Mouse (Mus musculus): Measurements from ENCODE around the gene Man2b2. TPM values are rescaled to one million over a fixed set of nuclear protein-coding genes. Genes with fewer than 3 reads are reported as not detected.
"Not testable (repeated sequence)": the region's sequence is repeated elsewhere in the genome, so short reads cannot be mapped to it uniquely, and the experiment has no call there.

The Man2b2 gene
- polyA plus RNA-seq, 1 experiment from 2014 or later = 11.7 TPM

DNA sequence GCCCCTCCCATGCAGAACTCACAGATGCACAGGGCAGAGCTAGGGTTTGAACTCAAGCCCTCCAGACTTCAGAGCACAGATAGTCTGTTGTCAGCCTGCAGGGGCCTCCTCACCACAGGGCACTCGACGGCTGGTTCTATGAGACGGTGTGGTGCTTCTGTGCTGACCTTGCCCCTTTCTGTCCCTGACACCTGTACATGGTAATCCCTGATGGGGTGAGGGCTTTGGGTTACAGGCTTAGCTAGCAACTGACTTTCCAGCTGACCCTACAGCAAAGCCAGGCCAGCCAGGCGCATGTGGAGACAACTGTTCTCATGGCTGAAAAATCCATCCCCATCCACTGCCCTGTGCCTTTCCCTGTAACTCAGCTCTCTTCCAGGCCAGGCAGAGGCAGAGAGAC, 7.5 kb downstream of the Man2b2 start:
- no peak overlapping the region for H3K4me2 ChIP-seq
- no peaks in the 10 kb centered on the region for H3K27me3 ChIP-seq (replicated peaks)
- no peak overlapping the region for H3K9ac ChIP-seq
- no peaks in the 10 kb centered on the region for H3K4me1 ChIP-seq
- no peak overlapping the region for H3K4me3 ChIP-seq
- no peak overlapping the region for H3K27ac ChIP-seq
- H3K9me3 ChIP-seq = no peaks in the 10 kb centered on the region
- no peak for ATAC-seq (replicated peaks)
- no peaks in the 10 kb centered on the region for H3K36me3 ChIP-seq (replicated peaks)
- 98% methylated on average over 4 of the region's 4 CpGs for WGBS

DNA sequence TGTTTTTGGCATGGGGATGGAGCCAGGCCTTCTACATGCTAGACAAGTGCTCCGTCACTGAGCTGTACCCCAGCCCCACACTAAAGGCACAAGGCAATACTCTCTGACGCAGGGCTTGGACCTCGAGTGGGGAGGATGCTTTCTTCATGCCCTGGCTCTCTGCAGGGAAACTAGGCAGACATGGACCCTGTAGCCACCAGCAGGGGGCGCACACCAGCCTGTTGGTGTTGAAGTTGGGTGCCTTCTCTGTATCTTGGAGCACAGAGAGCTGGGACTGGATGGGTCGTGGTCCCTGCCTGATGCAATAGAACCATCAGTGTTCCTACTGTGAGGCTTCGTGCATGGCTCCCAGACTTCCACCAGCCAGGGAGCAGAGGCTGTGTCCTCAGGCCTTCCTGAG, 10.3 kb downstream of the Man2b2 start:
- ATAC-seq (replicated peaks) = no peak
- H3K4me1 ChIP-seq = no peaks in the 10 kb centered on the region
- H3K9me3 ChIP-seq = no peaks in the 10 kb centered on the region
- H3K27ac ChIP-seq = no peak overlapping the region
- 42% methylated on average over 6 of the region's 6 CpGs for WGBS
- H3K4me3 ChIP-seq = no peak overlapping the region
- no peaks in the 10 kb centered on the region for H3K36me3 ChIP-seq (replicated peaks)
- H3K9ac ChIP-seq = no peak overlapping the region
- no peaks in the 10 kb centered on the region for H3K27me3 ChIP-seq (replicated peaks)
- no peak overlapping the region for H3K4me2 ChIP-seq

DNA sequence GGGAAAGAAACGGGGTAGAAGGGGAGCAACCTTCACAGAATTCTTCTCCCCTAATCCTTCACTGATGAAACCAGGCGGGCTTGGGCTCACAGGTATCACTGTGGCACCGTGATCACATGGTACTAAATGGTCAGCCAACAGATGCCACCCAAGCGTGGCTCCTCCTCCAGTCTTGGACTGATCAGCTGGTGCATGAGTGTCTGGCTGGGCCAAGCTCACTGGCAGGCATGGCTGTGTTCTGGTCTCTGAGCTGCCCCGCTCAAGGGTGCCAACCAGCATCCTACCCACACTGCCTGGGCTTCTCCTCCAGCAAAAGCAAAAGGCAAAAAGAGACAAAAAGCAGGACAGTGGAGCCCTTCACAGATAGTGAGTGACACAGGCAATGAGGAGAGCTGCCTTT, 10.7 kb downstream of the Man2b2 start:
- H3K4me2 ChIP-seq = no peak overlapping the region
- H3K36me3 ChIP-seq (replicated peaks) = no peaks in the 10 kb centered on the region
- no peaks in the 10 kb centered on the region for H3K4me1 ChIP-seq
- WGBS = 95% methylated on average over 5 of the region's 5 CpGs
- no peak for ATAC-seq (replicated peaks)
- H3K9ac ChIP-seq = no peak overlapping the region
- H3K27me3 ChIP-seq (replicated peaks) = no peaks in the 10 kb centered on the region
- no peak overlapping the region for H3K27ac ChIP-seq
- H3K9me3 ChIP-seq = no peaks in the 10 kb centered on the region
- H3K4me3 ChIP-seq = no peak overlapping the region

DNA sequence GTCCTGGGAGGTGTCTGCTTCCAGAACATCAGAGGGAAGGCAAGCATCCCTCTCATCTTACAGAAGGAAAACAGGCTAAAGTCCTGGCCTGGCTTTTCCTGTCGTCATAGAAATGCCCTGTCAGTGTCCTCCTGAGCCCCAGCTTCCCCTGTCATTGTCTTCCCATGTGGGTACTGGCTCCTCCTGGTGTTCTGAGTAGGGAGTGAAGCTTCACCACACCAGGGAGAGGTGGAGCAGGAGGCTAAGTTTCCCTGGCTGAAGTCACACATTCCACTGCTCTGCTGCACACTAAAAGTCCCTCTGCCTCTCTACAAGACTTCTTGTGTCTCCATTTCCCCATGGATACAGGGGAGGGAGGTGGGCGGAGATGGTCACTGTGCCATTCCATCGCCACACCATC, 12.7 kb downstream of the Man2b2 start:
- Histone ChIP-seq H3K4me2 (no peak overlapping the region), H3K9ac (no peak overlapping the region), H3K9me3 (no peaks in the 10 kb centered on the region), H3K4me3 (no peak overlapping the region), H3K36me3 (replicated peaks) (no peaks in the 10 kb centered on the region), H3K4me1 (no peaks in the 10 kb centered on the region), H3K27ac (no peak overlapping the region), H3K27me3 (replicated peaks) (no peaks in the 10 kb centered on the region)
- no peak for ATAC-seq (replicated peaks)
- WGBS = 59% methylated on average over 3 of the region's 3 CpGs

DNA sequence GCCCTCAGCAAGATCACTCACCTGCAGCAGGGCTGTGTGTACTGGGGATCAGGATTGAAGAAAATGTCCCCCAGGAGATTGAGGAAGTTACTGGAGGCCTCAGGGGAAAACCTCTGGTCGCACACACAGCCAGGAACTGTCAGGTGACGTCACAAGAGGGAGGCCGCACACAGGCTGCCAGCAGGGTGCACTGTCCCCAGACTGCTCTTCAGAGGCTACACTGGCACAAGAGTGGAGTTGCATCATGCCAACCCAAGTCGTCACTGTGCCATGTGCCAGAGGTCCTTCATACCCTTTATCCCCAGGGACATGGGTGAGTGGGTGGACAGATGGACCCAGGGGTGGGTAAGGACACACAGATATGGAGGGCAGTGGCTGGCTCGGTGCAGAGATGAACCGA, 15.9 kb downstream of the Man2b2 start:
- H3K4me3 ChIP-seq = no peak overlapping the region
- WGBS = 77% methylated on average over 6 of the region's 6 CpGs
- ATAC-seq (replicated peaks) = no peak

DNA sequence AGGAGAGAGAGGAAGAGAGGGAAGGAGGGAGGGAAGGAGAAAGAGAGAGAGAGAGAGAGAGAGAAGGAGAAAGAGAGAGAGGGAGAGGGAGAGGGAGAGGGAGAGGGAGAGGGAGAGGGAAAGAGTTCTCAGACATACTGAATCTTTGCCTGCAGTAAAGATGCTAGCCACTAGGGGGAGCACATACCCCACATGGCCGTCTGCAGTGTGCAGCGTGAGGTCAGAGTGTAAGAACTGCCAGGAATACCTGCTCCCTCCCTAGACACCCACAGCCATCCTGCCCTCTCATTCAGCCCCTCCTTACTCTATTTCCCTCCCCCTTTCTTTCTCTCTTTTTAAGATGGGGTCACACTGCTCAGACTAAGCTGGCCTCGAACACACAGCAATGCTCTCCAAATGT, 19.0 kb downstream of the Man2b2 start:
- H3K4me2 ChIP-seq = no peak overlapping the region
- no peaks in the 10 kb centered on the region for H3K36me3 ChIP-seq (replicated peaks)
- no peaks in the 10 kb centered on the region for H3K4me1 ChIP-seq
- no peaks in the 10 kb centered on the region for H3K9me3 ChIP-seq
- no peak overlapping the region for H3K27ac ChIP-seq
- no peak overlapping the region for H3K9ac ChIP-seq
- H3K4me3 ChIP-seq = no peak overlapping the region
- no peaks in the 10 kb centered on the region for H3K27me3 ChIP-seq (replicated peaks)
- 25% methylated on average over 3 of the region's 3 CpGs for WGBS
- peak; percentile 68 for ATAC-seq (replicated peaks)

More for the DNA sequence above, 15.9 kb downstream of the Man2b2 start:
- Histone ChIP-seq H3K9ac (no peak overlapping the region), H3K4me2 (no peak overlapping the region), H3K9me3 (no peaks in the 10 kb centered on the region), H3K4me1 (no peaks in the 10 kb centered on the region), H3K36me3 (replicated peaks) (no peaks in the 10 kb centered on the region), H3K27ac (no peak overlapping the region), H3K27me3 (replicated peaks) (no peaks in the 10 kb centered on the region)

DNA sequence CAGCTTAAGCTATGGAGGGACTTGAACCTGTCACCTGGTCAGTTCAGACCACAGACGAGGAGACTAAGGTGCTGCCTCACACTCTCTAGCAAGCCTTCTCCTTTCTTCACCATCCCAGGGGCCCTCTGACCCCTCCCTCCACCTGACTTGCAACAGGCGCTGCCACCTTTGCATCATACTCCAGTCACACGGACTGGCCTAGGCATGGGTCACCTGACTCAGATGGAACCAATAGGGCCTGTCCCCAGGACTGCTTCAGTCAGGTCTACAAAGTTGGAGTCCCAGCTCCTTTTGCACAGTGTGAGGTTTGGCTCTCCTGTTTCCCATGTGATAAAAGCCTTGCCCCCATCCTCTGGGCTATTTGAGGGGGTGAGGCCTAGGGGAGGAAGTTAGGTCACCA, 19.8 kb downstream of the Man2b2 start:
- no peak overlapping the region for H3K9ac ChIP-seq
- ATAC-seq (replicated peaks) = 0 out of 2 replicates have a peak, but pooled peaks have one; percentile 17
- H3K9me3 ChIP-seq = no peaks in the 10 kb centered on the region
- no peak overlapping the region for H3K4me2 ChIP-seq
- H3K4me3 ChIP-seq = no peak overlapping the region
- H3K36me3 ChIP-seq (replicated peaks) = no peaks in the 10 kb centered on the region
- no peaks in the 10 kb centered on the region for H3K4me1 ChIP-seq
- H3K27ac ChIP-seq = no peak overlapping the region
- 80% methylated on average over 3 of the region's 3 CpGs for WGBS
- H3K27me3 ChIP-seq (replicated peaks) = no peaks in the 10 kb centered on the region

DNA sequence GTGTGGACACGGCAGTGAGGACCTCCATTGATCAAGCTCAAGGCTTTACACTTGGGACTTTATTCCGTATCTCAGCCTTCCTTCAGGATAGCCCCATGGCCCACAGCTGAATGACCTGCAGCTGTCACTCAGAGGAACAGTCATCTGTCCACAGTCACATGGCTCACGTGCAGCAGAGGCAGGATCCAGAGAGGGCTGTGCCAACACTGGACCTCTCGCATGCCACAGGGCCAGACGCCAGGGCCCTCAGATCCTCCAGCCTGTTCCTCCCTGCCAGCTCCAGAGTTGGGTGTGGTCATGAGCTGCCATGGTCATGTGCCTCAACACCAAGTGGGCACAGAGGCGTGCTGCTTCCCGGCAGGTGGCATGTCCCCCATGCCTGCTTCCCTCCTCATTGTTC, 21.3 kb downstream of the Man2b2 start:
- 89% methylated on average over 7 of the region's 7 CpGs for WGBS
- no peak overlapping the region for H3K4me3 ChIP-seq
- no peaks in the 10 kb centered on the region for H3K36me3 ChIP-seq (replicated peaks)

DNA sequence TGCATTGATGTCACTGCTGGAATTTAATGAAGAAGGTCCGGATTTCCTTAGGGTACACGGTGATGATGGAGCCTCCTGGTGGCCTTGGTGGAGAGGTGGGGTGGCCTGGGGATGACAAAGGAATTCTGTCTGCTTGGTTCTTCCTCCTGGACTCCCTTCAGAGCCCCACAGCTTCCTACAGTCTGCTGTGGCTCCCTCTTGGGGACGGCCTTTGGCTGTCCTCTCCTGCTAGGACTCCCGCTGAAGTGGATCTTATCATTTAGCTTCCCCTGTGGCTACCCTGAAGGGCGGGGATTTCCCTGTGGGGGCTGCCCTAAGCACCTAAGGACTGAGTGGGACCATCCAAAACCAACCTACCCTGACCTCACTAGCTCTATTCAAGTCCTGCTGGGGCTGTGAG, 23.3 kb downstream of the Man2b2 start:
- 38% methylated on average over 5 of the region's 5 CpGs for WGBS
- Histone ChIP-seq H3K4me3 (no peak overlapping the region), H3K4me2 (no peak overlapping the region), H3K9me3 (no peaks in the 10 kb centered on the region), H3K27me3 (replicated peaks) (no peaks in the 10 kb centered on the region), H3K9ac (no peak overlapping the region), H3K27ac (no peak overlapping the region), H3K36me3 (replicated peaks) (no peaks in the 10 kb centered on the region), H3K4me1 (no peaks in the 10 kb centered on the region)
- ATAC-seq (replicated peaks) = no peak

More for the DNA sequence above, 21.3 kb downstream of the Man2b2 start:
- no peak for ATAC-seq (replicated peaks)
- Histone ChIP-seq H3K4me2 (no peak overlapping the region), H3K4me1 (no peaks in the 10 kb centered on the region), H3K27me3 (replicated peaks) (no peaks in the 10 kb centered on the region), H3K27ac (no peak overlapping the region), H3K9ac (no peak overlapping the region), H3K9me3 (no peaks in the 10 kb centered on the region)

DNA sequence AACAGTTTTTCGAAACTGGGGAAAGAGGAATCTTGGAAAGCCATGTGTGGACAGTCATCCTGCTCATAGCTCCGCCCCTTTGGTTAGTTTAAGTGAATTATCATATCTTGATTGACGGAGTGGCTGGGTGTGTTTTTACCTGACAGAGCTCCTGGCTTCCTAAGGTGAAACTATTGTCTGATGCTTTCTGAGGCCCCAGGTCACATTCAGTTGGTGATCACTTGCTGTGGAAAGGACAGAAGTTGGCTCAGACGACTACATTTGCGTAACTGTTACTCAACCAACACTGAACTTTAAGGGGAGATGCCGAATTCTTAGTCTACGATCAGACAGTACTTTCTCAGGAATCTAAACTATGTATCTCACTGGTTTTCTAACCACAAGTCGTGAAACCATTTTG, 33.2 kb downstream of the Man2b2 start:
- Histone ChIP-seq H3K4me3 (peak overlapping the region; percentile 87), H3K4me1 (peaks cover 13% of the 10 kb centered on the region), H3K36me3 (replicated peaks) (0 out of 2 replicates have a peak, but pooled peaks cover 12% of the 10 kb centered on the region), H3K4me2 (peak overlapping the region; percentile 70), H3K27me3 (replicated peaks) (no peaks in the 10 kb centered on the region), H3K27ac (no peak overlapping the region), H3K9me3 (no peaks in the 10 kb centered on the region), H3K9ac (no peak overlapping the region; the same call in 1 of the 2 replicates)
- ATAC-seq (replicated peaks) = peak; percentile 13; the same call in 1 of the 2 replicates
- 56% methylated on average over 8 of the region's 8 CpGs for WGBS

DNA sequence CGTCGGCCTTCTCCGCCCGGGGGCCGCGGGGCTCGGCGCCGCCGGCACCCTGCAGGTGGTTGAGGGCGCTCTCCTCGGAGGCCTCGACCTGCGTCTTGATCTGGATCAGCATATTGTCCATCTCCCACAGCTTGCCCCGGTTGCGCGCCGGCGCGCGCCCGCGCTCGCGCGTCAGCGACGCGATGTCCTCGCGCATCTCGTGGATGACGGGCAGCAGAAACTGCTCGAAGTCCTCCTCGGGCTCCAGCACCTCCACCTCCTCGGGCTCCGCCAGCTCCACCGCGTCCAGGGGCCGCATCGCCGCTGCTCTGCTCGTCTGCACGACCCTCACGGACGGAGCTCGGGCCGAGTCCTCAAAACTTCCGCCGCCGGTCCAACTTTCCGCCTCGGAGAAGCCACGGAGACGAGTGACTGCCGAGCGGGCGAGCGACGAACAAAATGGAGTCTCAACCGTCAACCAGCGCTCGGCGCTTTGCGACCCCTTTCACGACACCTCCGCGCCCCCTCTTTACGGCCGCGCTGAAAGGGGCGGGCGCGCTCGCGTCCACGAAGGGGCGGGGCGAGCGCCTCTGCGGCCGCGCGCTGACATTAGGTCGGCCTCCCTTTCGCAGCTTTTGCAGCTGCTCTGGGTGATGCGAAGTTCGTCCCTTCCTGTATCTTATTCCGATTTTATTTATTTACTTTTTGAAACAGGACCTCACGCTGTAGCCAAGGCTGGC, 34.0 kb downstream of the Man2b2 start, which contains the start of gene Mrfap1:
TSS of gene Mrfap1 (minus strand) at position 477 of the 719 bp plus-strand sequence.
- peaks cover 13% of the 10 kb centered on the region for H3K4me1 ChIP-seq
- H3K9me3 ChIP-seq; H3K27me3 ChIP-seq (replicated peaks): not testable (repeated sequence)
- H3K4me3 ChIP-seq = peak within 1 kb of the TSS; percentile 87
- peak; percentile 80 for ATAC-seq (replicated peaks)
- peak within 1 kb of the TSS; percentile 94 for H3K27ac ChIP-seq
- H3K4me2 ChIP-seq = peak within 1 kb of the TSS; percentile 70
- WGBS = under 1% methylated on average over 90 of the region's 90 CpGs
- H3K9ac ChIP-seq = peak within 1 kb of the TSS; percentile 82
- 0 out of 2 replicates have a peak, but pooled peaks cover 12% of the 10 kb centered on the region for H3K36me3 ChIP-seq (replicated peaks)

DNA sequence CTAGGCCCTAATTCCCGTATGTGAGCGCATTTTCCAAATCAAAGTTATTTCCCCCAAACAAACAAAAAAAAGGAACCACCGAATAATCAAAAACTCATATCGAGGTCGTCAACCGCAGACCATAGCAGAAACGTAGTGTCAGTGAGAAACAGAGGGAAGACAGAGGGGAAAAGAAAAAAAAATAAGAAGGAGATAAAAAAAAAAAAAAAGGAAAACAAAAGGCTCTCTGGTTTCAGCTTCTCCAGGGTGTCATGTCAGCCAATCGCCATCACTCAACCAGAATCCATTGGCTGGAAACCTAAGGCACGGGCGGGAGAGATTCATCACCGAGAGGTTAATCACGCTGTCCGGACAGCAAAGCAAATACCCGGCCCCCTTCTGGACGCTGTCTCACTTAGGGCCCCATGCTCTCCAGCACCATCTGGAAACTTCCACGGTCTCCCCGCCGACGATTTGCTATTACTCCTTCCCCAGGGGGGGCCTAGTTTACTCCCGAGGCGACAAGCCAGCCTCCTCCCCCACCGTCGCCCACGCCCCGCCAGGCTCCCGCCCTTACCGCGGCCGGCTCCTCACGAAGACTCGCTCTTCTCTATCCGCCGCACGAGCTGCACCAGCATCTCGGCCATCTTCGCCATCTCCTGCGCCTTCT, 34.7 kb downstream of the Man2b2 start:
- Histone ChIP-seq H3K36me3 (replicated peaks) (0 out of 2 replicates have a peak, but pooled peaks cover 12% of the 10 kb centered on the region), H3K4me2 (peak overlapping the region; percentile 70), H3K9ac (peak overlapping the region; percentile 82), H3K27ac (peak overlapping the region; percentile 94), H3K4me1 (peaks cover 13% of the 10 kb centered on the region), H3K4me3 (peak overlapping the region; percentile 87)
- H3K27me3 ChIP-seq (replicated peaks); H3K9me3 ChIP-seq: not testable (repeated sequence)
- WGBS = 5% methylated on average over 36 of the region's 37 CpGs
- ATAC-seq (replicated peaks) = peak; percentile 41
